Mouse (Mus musculus) thymus, adult 2 months (tissue): ENCODE results near the gene Aldh3a1. TPM values are rescaled to one million over a fixed set of nuclear protein-coding genes. Genes with fewer than 3 reads are reported as not detected.

Experiments
- DNase-seq: peaks from one replicate; pipeline ENCODE4 v3.0.0; 2021
- H3K27ac ChIP-seq: fragments of 200-500 bp; 2 replicates; pipeline ENCODE4 v1.5.1; 2012; ENCODE audit warnings: low read length, control low read depth; ENCODE audit not compliant: control insufficient read depth, insufficient read depth
- H3K27me3 ChIP-seq: fragments of 200-500 bp; 2 replicates; pipeline ENCODE4 v1.6.1; 2012; ENCODE audit warnings: mild to moderate bottlenecking, low read length, moderate library complexity, mixed read lengths; ENCODE audit not compliant: control insufficient read depth, insufficient read depth
- H3K36me3 ChIP-seq: fragments of 200-500 bp; 2 replicates; pipeline ENCODE4 v1.6.1; 2012; ENCODE audit warnings: mild to moderate bottlenecking, low read length, moderate library complexity; ENCODE audit not compliant: control insufficient read depth, insufficient read depth
- H3K4me1 ChIP-seq: fragments of 200-500 bp; replicated peaks from 2 replicates; pipeline ENCODE4 v1.6.1; 2012; ENCODE audit warnings: low read length; ENCODE audit not compliant: control insufficient read depth, insufficient read depth
- H3K4me3 ChIP-seq: fragments of 200-500 bp; 2 replicates; pipeline ENCODE4 v1.5.1; 2012; ENCODE audit warnings: mild to moderate bottlenecking, low read length, control low read depth, moderate library complexity; ENCODE audit not compliant: control insufficient read depth, insufficient read depth
- CTCF ChIP-seq: fragments of 200-500 bp; IDR thresholded peaks from 2 replicates; pipeline ENCODE4 v1.5.1; 2012; ENCODE audit warnings: mild to moderate bottlenecking, control low read depth, low read length, moderate library complexity, borderline replicate concordance; ENCODE audit not compliant: control insufficient read depth, poor library complexity, insufficient read depth; ENCODE audit errors: extremely low read depth
- POLR2A ChIP-seq: fragments of 200-500 bp; IDR thresholded peaks from 2 replicates; pipeline ENCODE4 v1.6.1; 2012; ENCODE audit warnings: mild to moderate bottlenecking, low read length, control low read depth, moderate library complexity; ENCODE audit not compliant: control insufficient read depth, poor library complexity, insufficient read depth; ENCODE audit errors: extremely low read depth
- WGBS: fragments of 180-500 bp; shearing (Covaris S2); methylation state at CpG from one replicate; pipeline ENCODE4 v1.1.7; 2018; 5-methylcytosine and 5-hydroxymethylcytosine counted together
- polyA plus RNA-seq: library from polyadenylated mRNA; depleted of rRNA; stranded (reverse); fragments of >200 nt; gene quantifications from 2 replicates; pipeline ENCODE4 v1.2.3, GENCODE M21; 2012

The Aldh3a1 gene
- polyA plus RNA-seq, 1 experiment, result 1.4 TPM

GRCm38 (mm10) chr11:61227816-61228215, 20.5 kb downstream of the Aldh3a1 start:
- H3K4me1 ChIP-seq, result no peaks in the 10 kb centered on the region; the same call in 1 of the 2 replicates
- H3K4me3 ChIP-seq, result no peak overlapping the region
- no peaks in the 10 kb centered on the region for H3K27me3 ChIP-seq
- TF ChIP-seq POLR2A, result no peak
- TF ChIP-seq CTCF, result no peak
- no peaks in the 10 kb centered on the region for H3K36me3 ChIP-seq
- DNase-seq, result no peak
- no peak overlapping the region for H3K27ac ChIP-seq
- WGBS, result 93% methylated on average over 8 of the region's 8 CpGs

DNA sequence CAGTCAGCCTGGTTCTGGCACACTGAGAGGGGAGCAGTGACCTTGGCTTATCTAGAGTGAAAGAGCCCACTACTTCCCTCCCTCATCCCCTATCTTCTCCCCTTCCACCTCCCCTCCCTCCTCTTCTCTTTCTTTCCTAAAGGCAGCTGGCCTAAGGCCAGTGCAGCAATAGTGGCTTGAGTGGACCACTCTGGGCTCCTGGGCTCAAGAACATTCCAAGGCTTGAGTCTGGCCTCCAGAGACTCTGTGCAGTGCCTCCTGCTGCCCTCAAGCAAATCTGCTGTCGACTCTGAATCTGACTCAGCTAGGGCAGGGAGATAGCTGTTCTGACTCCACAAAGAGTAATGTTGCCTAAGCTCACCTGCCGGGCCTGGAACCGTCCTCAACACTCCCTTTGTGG, 21.1 kb downstream of the Aldh3a1 start:
- no peak for DNase-seq
- Histone ChIP-seq H3K4me1 (no peaks in the 10 kb centered on the region; the same call in 1 of the 2 replicates), H3K4me3 (no peak overlapping the region), H3K36me3 (no peaks in the 10 kb centered on the region), H3K27ac (no peak overlapping the region), H3K27me3 (no peaks in the 10 kb centered on the region)
- TF ChIP-seq CTCF, result no peak
- no peak for TF ChIP-seq POLR2A
- WGBS, result 80% methylated on average over 3 of the region's 3 CpGs

DNA sequence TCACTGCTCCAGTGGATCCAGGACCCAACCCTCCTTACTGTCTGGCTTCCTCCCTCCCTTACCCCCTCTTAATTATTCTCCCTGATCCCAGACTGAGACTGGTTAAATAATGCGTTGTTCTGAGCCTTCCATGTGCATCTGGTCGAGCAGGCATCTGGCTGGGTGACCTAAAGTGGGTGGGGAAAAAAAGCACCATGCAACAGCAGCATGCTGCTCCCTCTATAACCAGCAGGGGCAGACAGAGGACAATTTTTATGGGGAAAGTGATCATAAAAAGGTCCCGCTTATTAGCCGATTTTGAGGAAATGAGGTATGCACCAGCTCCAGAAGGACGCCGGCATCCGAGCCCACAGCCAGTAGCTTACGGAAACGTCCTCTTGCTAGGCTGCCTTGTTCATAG, 24.0 kb downstream of the Aldh3a1 start:
- peak; percentile 53 for DNase-seq
- Histone ChIP-seq H3K36me3 (no peaks in the 10 kb centered on the region), H3K27me3 (no peaks in the 10 kb centered on the region), H3K27ac (no peak overlapping the region), H3K4me3 (no peak overlapping the region), H3K4me1 (no peaks in the 10 kb centered on the region; the same call in 1 of the 2 replicates)
- WGBS, result under 1% methylated on average over 9 of the region's 9 CpGs
- TF ChIP-seq CTCF (no peak), POLR2A (no peak)

- no peak overlapping the region for H3K4me3 ChIP-seq
- 74% methylated on average over 5 of the region's 5 CpGs for WGBS
- H3K27me3 ChIP-seq, result no peaks in the 10 kb centered on the region
Measured at GRCm38 (mm10) chr11:61234174-61234573, 26.8 kb downstream of the Aldh3a1 start.

GRCm38 (mm10) chr11:61236015-61236414, 28.7 kb downstream of the Aldh3a1 start:
- no peak overlapping the region for H3K27ac ChIP-seq
- no peaks in the 10 kb centered on the region for H3K36me3 ChIP-seq
- no peak for TF ChIP-seq POLR2A
- no peak for TF ChIP-seq CTCF
- no peak overlapping the region for H3K4me3 ChIP-seq
- WGBS, result 95% methylated on average over 3 of the region's 3 CpGs
- H3K27me3 ChIP-seq, result no peaks in the 10 kb centered on the region
- DNase-seq, result no peak
- H3K4me1 ChIP-seq, result no peaks in the 10 kb centered on the region; the same call in 1 of the 2 replicates

More at GRCm38 (mm10) chr11:61234174-61234573, 26.8 kb downstream of the Aldh3a1 start:
- Histone ChIP-seq H3K4me1 (no peaks in the 10 kb centered on the region; the same call in 1 of the 2 replicates), H3K36me3 (no peaks in the 10 kb centered on the region), H3K27ac (no peak overlapping the region)
- TF ChIP-seq CTCF (no peak), POLR2A (no peak)
- no peak for DNase-seq

DNA sequence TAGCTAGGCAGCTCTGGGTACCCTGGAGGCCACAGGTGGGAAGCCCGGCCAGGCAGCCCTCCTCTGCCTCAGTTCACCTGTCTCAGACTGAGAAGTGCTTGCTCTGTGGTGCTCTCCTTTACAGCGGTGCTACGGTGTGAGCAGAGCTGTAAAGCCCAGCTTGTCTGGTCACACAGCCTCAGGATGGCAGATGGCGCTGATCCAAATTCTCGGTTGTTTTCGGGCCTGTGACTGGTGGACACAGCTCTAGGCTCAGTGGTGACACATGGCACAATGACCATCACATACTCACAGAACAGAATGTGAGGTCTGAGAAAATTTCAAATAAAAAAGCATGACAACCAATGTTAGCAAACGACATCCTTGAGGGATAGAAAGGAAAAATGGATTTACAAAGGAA, 37.1 kb downstream of the Aldh3a1 start:
- Histone ChIP-seq H3K27me3 (no peaks in the 10 kb centered on the region), H3K36me3 (peaks cover 15% of the 10 kb centered on the region; the same call in 1 of the 2 replicates)
- 96% methylated on average over 7 of the region's 7 CpGs for WGBS

DNA sequence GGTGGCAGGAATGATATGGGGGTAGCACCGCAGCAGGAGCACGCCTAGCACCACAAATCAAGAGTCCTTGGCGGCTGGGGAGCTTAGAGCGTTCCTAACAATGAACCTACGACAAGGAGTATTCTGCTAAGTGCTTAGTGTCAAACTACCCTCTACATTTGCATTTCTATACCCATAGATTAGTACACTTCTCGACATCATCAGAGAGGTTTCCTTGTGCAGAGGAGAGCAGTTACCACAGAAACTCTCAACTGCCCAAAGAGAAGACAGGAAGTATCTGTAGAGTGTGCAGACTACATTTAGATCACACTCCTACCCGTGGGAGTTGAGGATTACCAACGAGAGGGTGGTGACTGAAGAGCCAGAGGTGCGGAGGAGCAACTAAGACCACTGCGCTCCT, 44.4 kb downstream of the Aldh3a1 start:
- no peak overlapping the region for H3K27ac ChIP-seq
- H3K27me3 ChIP-seq, result no peaks in the 10 kb centered on the region
- DNase-seq, result no peak
- H3K4me3 ChIP-seq, result no peak overlapping the region
- H3K4me1 ChIP-seq, result no peaks in the 10 kb centered on the region
- 83% methylated on average over 10 of the region's 10 CpGs for WGBS
- TF ChIP-seq POLR2A (no peak), CTCF (no peak)
- H3K36me3 ChIP-seq, result peaks cover 50% of the 10 kb centered on the region

More for the DNA sequence above, 37.1 kb downstream of the Aldh3a1 start:
- Histone ChIP-seq H3K27ac (no peak overlapping the region), H3K4me3 (no peak overlapping the region), H3K4me1 (no peaks in the 10 kb centered on the region)
- DNase-seq, result no peak
- no peak for TF ChIP-seq CTCF
- no peak for TF ChIP-seq POLR2A
